Mouse (Mus musculus) heart, embryonic 15.5 days (tissue): ENCODE measurements around the gene Gm20517. TPM values are rescaled to one million over a fixed set of nuclear protein-coding genes. Genes with fewer than 3 reads are reported as not detected.

Experiments
- ATAC-seq: fragments of 200-750 bp; cut with Nextera tagmentation; replicated peaks from 2 replicates; pipeline ENCODE4 v1.8.0; 2017; ENCODE audit warnings: low read depth, moderate TSS enrichment; ENCODE audit not compliant: insufficient number of reproducible peaks, insufficient read depth, low FRiP score
- H3K27ac ChIP-seq: fragments of 300-500 bp; sonication (generic); 2 replicates; pipeline ENCODE4 v1.5.1; 2015; ENCODE audit warnings: mild to moderate bottlenecking, inconsistent platforms
- H3K27me3 ChIP-seq: fragments of 300-500 bp; sonication (generic); 2 replicates; pipeline ENCODE4 v1.6.1; 2015; ENCODE audit warnings: inconsistent platforms
- H3K36me3 ChIP-seq: fragments of 300-500 bp; sonication (generic); 2 replicates; pipeline ENCODE4 v1.6.1; 2015; ENCODE audit warnings: mild to moderate bottlenecking, inconsistent platforms
- H3K4me1 ChIP-seq: fragments of 300-500 bp; sonication (generic); replicated peaks from 2 replicates; pipeline ENCODE4 v1.6.1; 2015; ENCODE audit warnings: inconsistent platforms
- H3K4me2 ChIP-seq: fragments of 300-500 bp; sonication (generic); 2 replicates; pipeline ENCODE4 v1.6.1; 2015; ENCODE audit warnings: inconsistent platforms, mild to moderate bottlenecking, moderate library complexity
- H3K4me3 ChIP-seq: fragments of 300-500 bp; sonication (generic); 2 replicates; pipeline ENCODE4 v1.5.1; 2015; ENCODE audit warnings: mild to moderate bottlenecking, inconsistent platforms
- H3K9ac ChIP-seq: fragments of 300-500 bp; sonication (generic); 2 replicates; pipeline ENCODE4 v1.6.1; 2015; ENCODE audit warnings: mild to moderate bottlenecking, inconsistent platforms
- H3K9me3 ChIP-seq: fragments of 300-500 bp; sonication (generic); replicated peaks from 2 replicates; pipeline ENCODE4 v1.6.1; 2016; ENCODE audit warnings: inconsistent platforms
- WGBS: fragments of 180-500 bp; shearing (Covaris S2); methylation state at CpG from one replicate; pipeline ENCODE4 v1.1.7; 2015; ENCODE audit warnings: mixed read lengths; 5-methylcytosine and 5-hydroxymethylcytosine counted together
- polyA plus RNA-seq: library from polyadenylated mRNA; unstranded; fragments of >200 nt; fragmentation: Nextera tagmentation; extraction: Ambion mirVana; gene quantifications from 2 replicates; pipeline ENCODE4 v1.2.1, GENCODE M21; 2015

Gm20517 gene
- 0.60 and 1.6 TPM in 2 replicates for polyA plus RNA-seq

GRCm38 (mm10) chr17:47610849-47611660 lies at the start of gene Gm20517, which contains the start of the genes Bysl and Med20:
Gm20517 (plus strand) TSS chr17:47611589.
Bysl (minus strand) TSS chr17:47611492.
Med20 (plus strand) TSS chr17:47611582.
- no peaks in the 10 kb centered on the region for H3K27me3 ChIP-seq
- H3K4me3 ChIP-seq: peak within 1 kb of the TSS; percentile 74
- peak within 1 kb of the TSS; percentile 71 for H3K9ac ChIP-seq
- peaks cover 28% of the 10 kb centered on the region; the same call in 1 of the 2 replicates for H3K36me3 ChIP-seq
- no peaks in the 10 kb centered on the region for H3K9me3 ChIP-seq
- peak within 1 kb of the TSS; percentile 87 for H3K4me2 ChIP-seq
- peaks cover 26% of the 10 kb centered on the region for H3K4me1 ChIP-seq
- peak; percentile 95 for ATAC-seq
- WGBS: under 1% methylated on average over 59 of the region's 59 CpGs
- H3K27ac ChIP-seq: peak within 1 kb of the TSS; percentile 75

DNA sequence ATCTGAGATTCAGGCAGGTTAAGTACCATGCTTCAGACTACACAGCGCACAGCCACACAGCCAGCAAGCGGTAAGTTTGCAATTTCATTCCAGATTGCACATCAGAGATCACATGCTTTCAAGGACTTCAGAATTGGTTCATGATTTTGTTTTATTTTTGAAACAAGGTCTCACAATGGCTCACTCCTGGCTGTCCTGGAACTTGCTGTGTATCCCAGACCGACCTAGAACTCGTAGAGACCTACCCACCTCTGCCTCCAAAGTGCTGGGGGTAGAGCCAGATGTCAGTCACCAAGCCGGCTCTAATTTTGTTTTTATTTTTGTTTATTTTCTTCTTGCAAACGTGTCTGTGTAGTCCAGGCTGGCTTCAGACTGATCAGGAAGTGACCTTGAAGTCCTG lies 48.5 kb upstream of the Gm20517 start:
- H3K27me3 ChIP-seq: no peaks in the 10 kb centered on the region
- H3K27ac ChIP-seq: no peak overlapping the region
- no peak overlapping the region for H3K9ac ChIP-seq
- H3K4me2 ChIP-seq: no peak overlapping the region
- no peak for ATAC-seq
- no peaks in the 10 kb centered on the region for H3K9me3 ChIP-seq
- H3K4me1 ChIP-seq: peaks cover 7% of the 10 kb centered on the region
- no peak overlapping the region for H3K4me3 ChIP-seq
- 81% methylated on average over 6 of the region's 6 CpGs for WGBS
- no peaks in the 10 kb centered on the region for H3K36me3 ChIP-seq

GRCm38 (mm10) chr17:47564612-47565011 lies 46.8 kb upstream of the Gm20517 start:
- no peak for ATAC-seq
- Histone ChIP-seq H3K4me3 (no peak overlapping the region), H3K27me3 (no peaks in the 10 kb centered on the region), H3K27ac (no peak overlapping the region), H3K9me3 (no peaks in the 10 kb centered on the region), H3K4me1 (peaks cover 5% of the 10 kb centered on the region), H3K36me3 (no peaks in the 10 kb centered on the region), H3K4me2 (no peak overlapping the region), H3K9ac (no peak overlapping the region)
- WGBS: 62% methylated on average over 5 of the region's 5 CpGs

DNA sequence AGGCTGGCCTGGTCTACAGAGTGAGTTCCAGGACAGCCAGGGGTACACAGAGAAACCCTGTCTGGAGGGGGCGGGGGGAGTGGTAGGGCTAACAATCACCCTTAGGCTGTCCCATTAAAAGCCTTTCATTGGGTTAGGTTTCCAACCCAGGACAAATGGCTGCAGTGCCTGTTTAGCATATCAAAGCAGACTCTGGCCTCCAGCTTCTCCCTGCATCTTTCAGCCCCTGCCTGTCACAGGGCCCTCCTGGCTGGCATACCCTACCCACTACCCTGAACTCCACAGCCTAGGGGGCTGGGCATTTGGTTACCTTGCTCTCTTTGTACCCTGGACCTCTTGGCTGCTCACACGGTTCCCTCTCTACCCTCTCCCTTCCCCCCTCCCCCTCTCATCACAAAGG lies 45.3 kb upstream of the Gm20517 start:
- H3K4me3 ChIP-seq: no peak overlapping the region
- H3K9me3 ChIP-seq: no peaks in the 10 kb centered on the region
- H3K4me1 ChIP-seq: no peaks in the 10 kb centered on the region
- H3K36me3 ChIP-seq: no peaks in the 10 kb centered on the region
- H3K4me2 ChIP-seq: no peak overlapping the region
- ATAC-seq: no peak
- H3K9ac ChIP-seq: no peak overlapping the region
- H3K27me3 ChIP-seq: no peaks in the 10 kb centered on the region
- no peak overlapping the region for H3K27ac ChIP-seq
- WGBS: 52% methylated on average over 2 of the region's 2 CpGs

DNA sequence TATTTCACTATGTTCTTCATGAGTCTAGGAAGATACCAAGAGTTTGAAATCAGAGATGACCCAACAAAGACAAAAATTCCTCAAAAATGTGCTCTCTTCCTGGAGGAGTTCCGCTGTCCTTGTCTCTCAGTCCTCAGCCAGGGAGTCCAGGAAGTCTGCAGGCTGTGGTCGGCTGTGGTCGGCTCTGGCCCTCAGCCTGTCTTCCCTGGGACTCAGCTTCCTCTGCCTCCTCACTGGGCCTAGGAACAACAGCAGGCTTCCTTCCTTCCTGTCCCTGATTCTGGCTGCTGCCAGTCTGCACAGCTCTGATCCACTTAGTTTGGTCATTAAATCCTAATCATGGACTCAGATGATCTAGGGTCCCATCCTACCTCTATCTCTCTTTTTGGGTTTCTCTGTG lies 44.1 kb upstream of the Gm20517 start:
- Histone ChIP-seq H3K9me3 (no peaks in the 10 kb centered on the region), H3K36me3 (no peaks in the 10 kb centered on the region), H3K9ac (no peak overlapping the region), H3K4me2 (no peak overlapping the region), H3K27me3 (no peaks in the 10 kb centered on the region), H3K4me3 (no peak overlapping the region), H3K27ac (peak overlapping the region; percentile 59), H3K4me1 (no peaks in the 10 kb centered on the region)
- 0 out of 2 replicates have a peak, but pooled peaks have one; percentile 27 for ATAC-seq
- 56% methylated on average over 3 of the region's 3 CpGs for WGBS

DNA sequence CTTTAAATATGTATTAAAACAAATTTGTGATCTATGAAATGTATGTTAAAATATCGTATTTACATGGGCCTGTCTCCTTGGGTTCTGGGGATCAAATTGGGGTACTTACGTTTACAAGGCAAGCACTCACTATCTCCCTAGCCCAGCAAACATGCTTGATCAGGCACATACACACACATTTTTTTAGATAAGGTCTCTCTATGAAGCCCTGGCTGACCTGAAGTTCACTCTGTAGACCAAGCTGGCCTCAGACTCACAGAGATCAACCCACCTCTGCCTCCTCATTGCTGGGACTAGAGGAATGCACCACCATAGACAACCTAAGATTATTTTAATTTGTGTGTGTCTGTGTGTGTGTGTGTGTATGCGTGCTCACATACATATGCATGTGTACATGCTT lies 43.0 kb upstream of the Gm20517 start:
- H3K36me3 ChIP-seq: no peaks in the 10 kb centered on the region
- WGBS: 87% methylated on average over 3 of the region's 3 CpGs
- no peaks in the 10 kb centered on the region for H3K27me3 ChIP-seq
- H3K27ac ChIP-seq: no peak overlapping the region
- H3K4me2 ChIP-seq: no peak overlapping the region
- H3K9ac ChIP-seq: no peak overlapping the region
- no peak for ATAC-seq
- no peaks in the 10 kb centered on the region for H3K9me3 ChIP-seq
- no peaks in the 10 kb centered on the region for H3K4me1 ChIP-seq
- no peak overlapping the region for H3K4me3 ChIP-seq

DNA sequence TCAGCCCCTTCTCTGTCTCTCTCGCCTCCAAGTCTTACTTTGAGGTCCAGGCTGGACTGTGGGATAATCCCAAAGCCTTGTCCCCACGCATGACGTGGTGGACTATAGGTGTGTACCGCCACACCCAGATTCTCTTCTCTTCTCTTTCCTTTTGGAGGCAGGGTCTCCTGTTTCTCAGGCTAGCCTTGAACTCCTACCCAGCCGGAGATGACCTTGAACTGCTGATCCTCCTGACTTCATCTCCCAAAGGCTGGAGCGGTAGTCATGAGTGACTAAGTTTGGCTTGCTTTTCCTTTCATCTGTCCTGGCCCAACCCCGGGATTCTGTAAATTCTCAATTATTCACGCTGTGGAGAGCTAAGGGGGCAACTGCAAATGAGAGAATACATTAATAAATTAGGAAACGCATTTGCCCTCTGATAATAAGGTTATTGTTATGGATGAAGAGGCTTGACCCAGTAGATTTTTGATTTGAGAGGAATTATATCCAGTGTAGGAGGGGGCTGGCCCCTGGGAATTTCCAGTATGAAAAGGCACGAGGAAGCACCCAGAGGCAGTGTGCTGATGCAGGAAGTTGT lies 42.4 kb upstream of the Gm20517 start:
- Histone ChIP-seq H3K9me3 (no peaks in the 10 kb centered on the region), H3K9ac (no peak overlapping the region), H3K4me1 (no peaks in the 10 kb centered on the region), H3K4me2 (no peak overlapping the region), H3K36me3 (no peaks in the 10 kb centered on the region), H3K27me3 (no peaks in the 10 kb centered on the region), H3K4me3 (no peak overlapping the region), H3K27ac (no peak overlapping the region)
- 83% methylated on average over 10 of the region's 10 CpGs for WGBS
- no peak for ATAC-seq

DNA sequence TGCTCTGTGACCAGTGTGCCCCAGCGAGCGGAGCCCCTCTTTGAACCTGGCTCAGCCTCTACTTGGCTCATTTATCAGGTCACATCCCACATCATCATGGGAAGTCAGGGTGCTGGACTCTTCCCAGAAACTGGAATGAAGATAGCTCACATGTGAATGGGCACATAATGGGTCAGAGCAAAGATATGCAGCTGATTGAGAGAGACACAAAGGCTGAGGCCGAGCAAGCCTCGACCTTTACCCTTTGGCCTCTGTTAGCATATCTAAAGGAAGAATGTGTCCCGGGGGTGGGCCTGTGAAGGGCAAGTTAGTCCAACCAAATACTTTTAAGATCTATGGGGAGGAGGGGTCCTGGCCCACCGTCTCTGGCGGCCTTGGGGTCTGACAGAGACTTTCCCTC lies 39.8 kb upstream of the Gm20517 start:
- WGBS: 53% methylated on average over 7 of the region's 7 CpGs
- Histone ChIP-seq H3K9ac (no peak overlapping the region), H3K4me1 (no peaks in the 10 kb centered on the region), H3K4me2 (no peak overlapping the region), H3K27ac (no peak overlapping the region), H3K9me3 (no peaks in the 10 kb centered on the region), H3K4me3 (no peak overlapping the region), H3K36me3 (no peaks in the 10 kb centered on the region), H3K27me3 (no peaks in the 10 kb centered on the region)
- ATAC-seq: no peak

GRCm38 (mm10) chr17:47572436-47572835 lies 39.0 kb upstream of the Gm20517 start:
- Histone ChIP-seq H3K9me3 (no peaks in the 10 kb centered on the region), H3K9ac (no peak overlapping the region), H3K4me2 (no peak overlapping the region), H3K4me1 (no peaks in the 10 kb centered on the region), H3K27ac (no peak overlapping the region), H3K36me3 (no peaks in the 10 kb centered on the region), H3K27me3 (no peaks in the 10 kb centered on the region), H3K4me3 (no peak overlapping the region)
- ATAC-seq: no peak

GRCm38 (mm10) chr17:47574028-47574427 lies 37.4 kb upstream of the Gm20517 start:
- Histone ChIP-seq H3K9ac (no peak overlapping the region), H3K36me3 (no peaks in the 10 kb centered on the region), H3K9me3 (no peaks in the 10 kb centered on the region), H3K27ac (no peak overlapping the region), H3K4me3 (no peak overlapping the region), H3K27me3 (no peaks in the 10 kb centered on the region), H3K4me2 (no peak overlapping the region), H3K4me1 (no peaks in the 10 kb centered on the region)
- ATAC-seq: no peak
- 55% methylated on average over 8 of the region's 8 CpGs for WGBS

- H3K9ac ChIP-seq: no peak overlapping the region
- H3K4me1 ChIP-seq: no peaks in the 10 kb centered on the region
- no peak overlapping the region for H3K4me2 ChIP-seq
- H3K9me3 ChIP-seq: no peaks in the 10 kb centered on the region
- 53% methylated on average over 11 of the region's 11 CpGs for WGBS
- H3K27ac ChIP-seq: peak overlapping the region; percentile 20; the same call in 1 of the 2 replicates
- no peak for ATAC-seq
- no peaks in the 10 kb centered on the region for H3K27me3 ChIP-seq
- H3K4me3 ChIP-seq: no peak overlapping the region
- H3K36me3 ChIP-seq: no peaks in the 10 kb centered on the region
Observed at GRCm38 (mm10) chr17:47574830-47575229, 36.6 kb upstream of the Gm20517 start.

DNA sequence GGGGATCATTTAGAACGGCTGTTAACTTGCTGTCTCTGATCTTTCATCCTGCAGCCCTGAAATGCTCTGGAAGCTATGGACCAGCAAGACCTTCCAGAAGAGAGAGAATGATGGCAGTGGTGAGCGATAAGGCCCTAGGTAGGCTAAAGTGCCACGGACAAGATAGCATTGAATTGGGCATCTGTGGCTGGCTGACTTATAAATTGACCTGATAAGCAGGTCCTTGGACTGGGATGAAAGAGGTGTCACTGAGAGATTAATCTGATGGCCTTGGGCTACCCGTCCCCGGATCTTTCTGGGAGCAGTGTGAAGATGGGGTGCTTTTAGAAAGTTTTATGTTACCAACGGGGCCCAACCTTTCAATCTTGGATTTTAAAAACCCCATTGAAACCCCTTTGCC lies 32.7 kb upstream of the Gm20517 start:
- Histone ChIP-seq H3K9me3 (no peaks in the 10 kb centered on the region), H3K4me3 (no peak overlapping the region), H3K4me2 (no peak overlapping the region), H3K36me3 (no peaks in the 10 kb centered on the region), H3K27ac (no peak overlapping the region), H3K9ac (no peak overlapping the region), H3K27me3 (no peaks in the 10 kb centered on the region), H3K4me1 (no peaks in the 10 kb centered on the region)
- WGBS: 71% methylated on average over 6 of the region's 6 CpGs
- ATAC-seq: no peak
